Mouse (Mus musculus) spleen, postnatal 10 days (tissue): Measurements from ENCODE around the gene Rapgef4.
A peak's percentile ranks its signal among the peaks of the same experiment; 100 is the strongest.

Source experiments
- DNase-seq, 2 experiments: peaks; one replicate each; pipeline ENCODE4 v3.0.0; 2021 to 2022; ENCODE audit warnings: low spot score in 2 of 2

Gene Rapgef4

GRCm38 (mm10) chr2:72148647-72149046 is 167.6 kb downstream of the Rapgef4 start:
- DNase-seq = no peak

DNA sequence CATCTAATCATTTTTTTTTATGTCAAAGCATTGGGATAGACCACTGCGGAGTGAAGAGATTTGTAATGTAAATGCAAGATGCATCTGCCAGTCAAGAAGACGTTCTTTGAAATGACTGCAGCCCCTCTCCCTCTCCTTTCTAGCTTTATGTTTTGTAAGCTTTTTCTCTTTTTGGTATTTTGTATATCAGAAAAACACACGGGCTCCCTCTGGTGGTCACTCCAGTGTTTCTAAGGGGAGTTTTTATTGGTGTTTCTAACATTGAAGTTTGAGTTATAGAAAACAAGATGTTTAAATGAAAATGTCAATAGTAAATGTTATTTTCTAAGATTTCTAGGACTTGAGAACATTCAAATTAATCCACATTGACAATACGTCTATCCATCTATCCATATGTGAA is 168.0 kb downstream of the Rapgef4 start:
- peak; percentile 27 to 82 for DNase-seq

DNA sequence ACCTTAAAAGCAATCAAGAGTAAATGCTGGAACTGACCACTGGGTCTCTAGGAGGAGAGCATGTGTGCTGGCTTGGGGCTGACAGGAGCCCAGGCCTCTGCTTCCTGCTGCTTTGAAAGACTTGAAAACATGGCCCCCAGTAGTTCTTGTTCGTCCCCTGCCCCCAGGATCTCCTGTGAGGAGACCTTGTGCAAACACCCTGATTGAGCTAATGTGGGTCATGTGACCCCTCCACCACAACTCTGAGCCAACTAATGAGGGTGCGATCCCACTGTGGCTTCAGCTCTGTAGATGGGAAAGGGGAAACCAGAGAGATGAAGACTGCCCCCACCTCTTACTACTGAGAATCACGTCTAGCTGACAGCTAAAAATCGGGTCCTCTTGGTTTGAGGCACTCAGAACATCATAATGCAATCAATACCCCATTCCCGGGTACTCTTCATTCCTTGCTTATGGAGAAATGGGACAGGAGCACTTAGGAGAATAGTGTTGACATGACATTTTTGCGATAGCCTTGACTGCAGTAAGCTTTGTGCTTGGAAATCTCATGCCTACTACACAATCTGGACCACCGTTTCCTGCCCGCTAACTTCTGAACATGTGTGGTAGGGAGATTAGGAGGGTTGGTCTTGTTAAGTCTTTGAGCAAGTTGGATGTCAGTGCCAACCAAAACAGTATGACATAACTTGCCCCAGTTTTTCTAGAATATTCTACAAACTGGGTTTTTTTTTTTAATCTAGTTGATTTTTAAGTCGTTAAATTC is 170.9 kb downstream of the Rapgef4 start:
- DNase-seq = no peak

DNA sequence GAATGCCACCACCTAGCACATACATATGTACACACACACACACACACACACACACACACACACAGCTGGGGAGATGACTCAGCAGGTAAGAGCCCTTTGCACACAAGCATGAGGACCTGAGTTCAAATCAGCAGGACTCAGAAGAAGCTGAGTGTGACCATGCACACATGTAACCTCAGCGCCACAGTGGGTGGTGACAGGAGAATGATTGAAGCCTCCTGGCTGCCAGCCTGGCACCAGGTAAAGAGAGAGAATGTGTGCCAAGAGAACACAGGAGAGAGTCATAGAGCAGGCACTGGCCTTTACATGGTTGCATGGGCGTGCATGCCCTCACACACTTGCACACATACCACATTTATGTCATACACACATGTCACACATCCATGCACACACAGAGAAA is 171.7 kb downstream of the Rapgef4 start:
- DNase-seq = no peak

DNA sequence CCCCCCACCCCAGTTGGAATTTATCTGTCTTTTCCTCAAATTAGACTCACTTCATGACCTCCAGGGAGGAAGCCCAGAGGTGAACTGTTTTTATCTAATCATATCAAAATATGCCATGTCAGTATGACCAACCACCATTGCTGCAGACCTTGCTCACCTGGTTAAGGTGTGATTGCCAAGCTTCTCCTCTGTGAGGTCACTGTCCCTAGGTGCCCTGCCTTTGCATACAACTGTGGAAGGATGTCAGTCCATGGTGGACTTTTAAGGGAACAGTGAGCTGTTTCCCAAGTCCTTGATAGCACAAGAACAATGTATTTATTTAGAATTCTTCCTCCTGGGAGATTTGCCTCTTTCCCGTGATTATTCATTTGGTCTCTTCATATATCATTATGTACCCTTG is 172.8 kb downstream of the Rapgef4 start:
- DNase-seq = no peak

- no peak for DNase-seq
Measured at GRCm38 (mm10) chr2:72155102-72155773, 174.2 kb downstream of the Rapgef4 start.

DNA sequence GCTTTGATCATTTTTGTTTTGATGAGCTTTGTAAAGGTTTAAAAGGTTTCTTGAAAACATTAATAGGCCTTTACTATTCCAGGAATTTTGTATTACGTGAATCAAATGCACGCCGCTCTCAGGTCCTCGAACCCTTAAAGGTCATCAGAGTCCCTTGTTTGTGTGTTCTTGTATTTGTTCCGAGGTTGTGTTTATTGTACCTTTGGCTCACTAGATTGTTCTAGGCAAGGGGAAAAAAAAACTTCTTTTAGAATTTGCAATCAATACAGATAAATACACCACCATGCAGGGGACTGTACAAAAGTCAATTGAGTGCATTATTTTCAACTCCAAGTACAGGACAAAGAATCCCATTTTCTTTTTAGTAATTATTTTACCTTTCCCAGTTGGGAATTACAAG is 175.4 kb downstream of the Rapgef4 start:
- no peak for DNase-seq

GRCm38 (mm10) chr2:72157561-72157960 is 176.5 kb downstream of the Rapgef4 start:
- DNase-seq = no peak

DNA sequence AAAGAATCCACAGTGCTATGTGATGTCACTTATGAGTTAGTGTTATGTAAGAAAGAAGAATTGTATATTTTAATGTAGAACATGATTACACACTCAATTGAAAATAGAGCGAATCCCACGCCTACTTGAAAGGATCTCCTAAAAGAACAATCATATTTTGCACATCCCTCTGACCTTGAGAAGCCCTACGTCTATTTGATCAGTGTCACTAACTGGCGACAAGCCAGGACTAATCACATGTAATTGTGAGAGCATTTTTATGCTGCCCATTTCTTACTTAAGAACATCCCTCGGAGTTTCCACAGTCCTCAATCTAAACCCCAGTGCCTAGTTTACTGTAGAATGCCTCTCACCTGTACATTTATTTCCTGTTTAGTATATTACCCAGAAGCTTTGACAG is 177.0 kb downstream of the Rapgef4 start:
- no peak for DNase-seq

DNA sequence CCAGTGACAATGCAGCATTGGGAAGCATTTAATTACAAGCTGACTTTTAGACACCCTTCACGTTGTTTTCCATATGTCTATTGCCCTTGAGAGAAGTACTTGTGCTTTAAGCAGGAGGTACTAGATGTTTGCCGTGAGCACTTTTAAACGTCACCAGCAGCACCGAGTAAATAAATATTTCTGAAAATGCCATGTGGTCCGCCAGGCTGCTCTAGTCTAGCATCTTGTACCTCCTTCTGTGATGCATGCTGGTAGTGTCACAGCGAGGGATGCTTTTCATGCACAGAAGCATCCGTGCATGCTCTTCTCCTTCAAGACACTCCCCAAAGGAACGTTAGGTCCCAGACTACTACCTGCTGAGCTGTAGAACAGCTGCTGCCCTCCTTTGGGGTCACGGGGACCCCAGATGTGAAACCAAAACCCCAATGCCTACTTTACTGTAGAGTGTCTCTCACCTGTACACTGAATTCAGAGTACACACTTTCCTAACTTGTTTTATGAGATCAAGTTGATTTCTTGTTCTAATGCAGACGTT is 177.7 kb downstream of the Rapgef4 start:
- DNase-seq = no peak

DNA sequence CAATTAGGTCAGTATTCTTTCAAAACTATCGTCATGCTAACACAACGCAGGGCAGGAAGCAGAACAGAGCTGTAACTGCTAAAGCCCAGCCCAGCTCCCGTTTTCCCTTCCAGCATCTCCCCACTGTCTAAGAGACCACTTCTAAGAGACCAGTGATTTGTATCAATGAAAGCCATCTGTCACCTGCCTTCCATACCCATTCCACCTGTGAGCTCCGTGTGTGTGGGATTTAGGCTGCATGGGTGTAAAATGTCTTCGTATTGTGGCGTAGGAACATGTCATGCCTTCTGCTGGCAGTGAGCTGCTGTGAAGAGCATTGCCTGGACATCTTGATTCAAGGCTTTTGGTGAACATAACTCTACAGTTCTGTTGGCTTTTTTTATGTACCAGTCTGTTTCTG is 178.2 kb downstream of the Rapgef4 start:
- no peak for DNase-seq

DNA sequence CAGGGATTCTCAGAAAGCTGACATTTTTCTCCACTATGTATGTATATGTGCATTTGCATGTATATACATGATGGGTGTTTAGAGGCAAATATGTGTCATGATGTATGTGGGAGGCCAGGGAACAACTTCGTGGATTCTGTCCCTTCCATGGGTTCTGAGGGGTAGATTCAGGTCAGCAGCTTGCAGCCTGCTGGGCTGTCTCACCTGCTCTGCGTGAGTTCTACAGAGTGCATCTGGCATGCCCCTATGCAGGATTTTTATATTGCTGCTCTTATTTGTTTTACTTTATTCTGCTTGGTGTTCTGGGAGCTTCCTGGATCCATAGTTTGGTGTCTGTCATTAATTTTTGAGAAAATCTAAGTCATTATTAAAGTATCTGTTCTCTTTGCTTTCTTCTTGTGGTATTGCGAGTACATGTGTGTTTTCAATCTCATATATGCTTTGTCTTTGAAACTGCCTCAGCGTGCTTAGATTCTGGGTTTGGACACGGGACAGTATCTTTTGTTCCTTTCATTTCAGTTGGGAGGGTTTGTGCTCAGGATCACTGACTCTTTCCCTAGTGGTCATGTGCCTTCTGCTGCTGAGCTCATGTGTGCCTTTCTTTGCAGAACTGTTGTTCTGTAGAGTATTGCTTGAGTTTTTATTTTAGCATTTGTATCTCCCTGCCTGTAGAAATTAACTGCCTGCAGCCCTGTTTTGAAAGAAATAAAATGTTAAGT is 184.3 kb downstream of the Rapgef4 start:
- no peak for DNase-seq

GRCm38 (mm10) chr2:72169451-72170100 is 188.5 kb downstream of the Rapgef4 start:
- no peak for DNase-seq

DNA sequence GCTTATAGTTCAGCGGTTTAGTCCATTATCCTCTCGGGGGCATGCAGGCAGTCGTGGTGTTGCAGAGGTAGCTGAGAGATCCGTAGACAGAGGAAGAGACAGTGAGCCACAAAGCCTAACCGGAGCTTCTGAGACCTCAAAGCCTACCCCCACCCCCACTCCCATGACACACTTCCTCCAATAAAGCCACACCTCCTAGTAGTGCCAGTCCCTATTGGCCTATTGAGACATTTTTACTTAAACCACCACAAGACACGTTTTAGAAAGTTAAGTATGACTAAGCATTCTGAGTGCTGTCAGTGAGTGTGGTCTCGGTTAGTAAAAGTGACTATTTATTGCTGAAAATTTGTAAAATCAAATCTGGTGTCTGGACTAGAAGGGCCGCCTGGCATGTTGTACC is 189.5 kb downstream of the Rapgef4 start:
- peak; percentile 22 to 72 for DNase-seq

GRCm38 (mm10) chr2:72171204-72171603 is 190.2 kb downstream of the Rapgef4 start:
- DNase-seq = peak in 1 of 2 experiments; percentile 32

DNA sequence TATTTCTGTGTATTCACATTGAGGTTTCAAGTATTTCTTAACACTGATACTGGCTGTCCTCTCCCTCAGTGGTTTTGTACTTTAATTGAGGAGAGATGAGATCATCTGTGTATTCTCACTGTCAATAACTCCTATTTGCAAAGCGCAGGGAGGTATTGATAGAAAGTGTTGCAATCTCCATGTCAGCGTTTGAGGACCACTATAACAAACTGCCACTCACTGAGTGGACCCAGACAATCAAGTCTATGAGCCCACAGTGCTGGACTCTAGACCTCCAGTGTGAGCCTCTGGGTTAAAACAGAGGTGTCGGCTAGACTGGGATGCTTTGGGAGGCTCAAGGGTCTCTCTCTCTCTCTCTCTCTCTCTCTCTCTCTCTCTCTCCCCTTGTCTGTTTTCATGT is 192.0 kb downstream of the Rapgef4 start:
- DNase-seq = no peak

DNA sequence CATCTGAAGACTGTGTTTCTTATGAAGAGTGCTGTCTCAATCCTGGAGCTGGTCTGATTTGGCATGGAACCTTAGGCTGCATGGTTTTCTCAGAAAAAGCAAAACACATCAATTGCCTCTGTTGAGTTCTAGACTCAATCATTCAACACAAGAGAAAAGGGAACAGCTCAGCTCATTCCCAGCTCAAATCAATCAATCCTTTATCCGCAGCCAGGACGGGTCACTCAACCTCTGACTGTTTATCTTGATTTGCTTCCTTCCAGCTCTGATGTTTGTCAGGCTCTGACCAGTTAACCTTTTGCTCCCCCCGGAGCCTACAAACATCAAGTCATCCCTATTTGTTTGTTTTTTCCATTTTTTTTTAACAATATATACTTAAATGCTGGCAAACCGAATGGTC is 192.8 kb downstream of the Rapgef4 start:
- DNase-seq = no peak

- no peak for DNase-seq
Measured at GRCm38 (mm10) chr2:72175536-72175935, 194.5 kb downstream of the Rapgef4 start.

DNA sequence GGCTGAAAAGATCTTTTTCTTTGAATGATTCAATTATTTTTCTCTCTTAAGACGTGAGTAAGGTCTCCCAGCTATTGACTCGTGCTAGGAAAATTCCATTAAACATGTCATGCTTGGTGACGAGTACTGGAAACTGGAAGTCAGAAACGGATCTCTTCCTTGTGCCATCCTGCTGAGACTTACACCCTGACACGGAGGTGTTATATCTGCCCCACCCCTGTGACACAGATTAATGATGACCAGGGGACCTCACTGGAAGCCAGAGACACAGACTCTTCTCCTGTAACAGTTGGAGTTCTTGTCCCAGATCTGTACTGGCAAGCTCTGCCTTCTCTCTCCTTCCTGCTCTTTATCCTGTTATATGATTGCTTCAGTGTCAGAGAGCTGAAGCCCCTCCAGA is 194.9 kb downstream of the Rapgef4 start:
- DNase-seq = no peak

DNA sequence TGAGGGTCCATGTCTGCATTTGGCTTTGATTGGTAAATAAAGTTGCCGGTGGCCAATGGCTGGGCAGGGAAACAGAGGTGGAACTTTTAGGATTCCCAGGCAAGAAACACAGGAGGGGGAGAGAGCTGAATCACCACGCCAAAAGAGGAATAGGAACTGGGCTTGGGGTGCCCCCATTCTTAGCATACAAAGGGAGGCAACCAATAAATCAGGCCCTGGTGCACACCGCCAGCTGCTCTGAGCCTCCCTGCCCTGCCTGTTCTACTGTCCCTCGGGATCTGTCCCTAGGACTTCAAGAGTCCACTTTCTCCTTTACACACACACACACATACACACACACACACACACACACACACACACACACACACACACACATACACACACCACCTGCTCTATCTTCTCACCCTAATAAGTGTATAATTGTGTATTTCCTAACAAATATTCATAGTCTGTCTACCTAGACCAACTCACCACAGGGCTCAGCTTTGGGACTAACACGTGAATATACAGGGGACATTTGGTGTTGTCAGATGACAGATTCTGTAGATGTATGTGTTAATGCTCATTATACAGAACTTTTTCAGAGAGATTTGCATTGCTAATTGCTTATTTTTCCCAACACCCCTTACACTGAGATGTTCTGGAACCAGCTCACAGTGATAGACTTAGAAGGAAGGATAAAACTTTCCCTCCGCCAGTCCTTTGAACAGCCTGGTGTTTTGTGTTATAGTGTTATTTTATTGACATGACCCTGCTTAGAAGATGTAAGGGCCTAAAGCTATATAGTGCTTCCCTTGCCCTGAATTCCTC is 196.4 kb downstream of the Rapgef4 start:
- DNase-seq = no peak

GRCm38 (mm10) chr2:72178025-72178424 is 197.0 kb downstream of the Rapgef4 start:
- DNase-seq = no peak
